Mouse (Mus musculus) cerebellum, adult 11-12 months (tissue): ENCODE results near the gene Mgat4d.
"Not testable (repeated sequence)": the region's sequence is repeated elsewhere in the genome, so short reads cannot be mapped to it uniquely, and the experiment has no call there.

Experiments
- DNase-seq: peaks from one replicate; pipeline ENCODE4 v3.0.0; 2022

Mgat4d gene

DNA sequence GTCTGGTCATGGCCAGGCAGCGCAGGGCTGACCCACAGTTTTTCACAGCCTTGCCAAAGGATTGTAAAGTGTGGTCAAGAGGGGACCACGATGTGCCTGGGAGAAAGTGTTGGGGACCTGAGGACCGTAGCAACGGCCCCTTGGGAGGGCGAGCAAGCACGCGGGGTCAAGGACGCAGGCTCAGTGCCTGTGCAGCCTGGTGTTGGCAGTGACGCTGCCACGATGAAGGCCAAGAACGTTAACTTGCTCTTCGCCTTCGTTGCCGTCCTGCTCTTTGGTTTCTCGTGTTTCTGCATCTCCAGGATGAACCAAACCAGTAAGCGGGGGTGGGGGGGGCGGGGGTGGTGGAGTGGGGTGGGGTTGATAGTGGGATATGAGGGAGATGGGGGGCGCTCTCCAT is at the start of gene Mgat4d:
Gene Mgat4d, plus strand, starts transcription at position 209 of the 400 bp plus-strand sequence.
- no peak for DNase-seq

DNA sequence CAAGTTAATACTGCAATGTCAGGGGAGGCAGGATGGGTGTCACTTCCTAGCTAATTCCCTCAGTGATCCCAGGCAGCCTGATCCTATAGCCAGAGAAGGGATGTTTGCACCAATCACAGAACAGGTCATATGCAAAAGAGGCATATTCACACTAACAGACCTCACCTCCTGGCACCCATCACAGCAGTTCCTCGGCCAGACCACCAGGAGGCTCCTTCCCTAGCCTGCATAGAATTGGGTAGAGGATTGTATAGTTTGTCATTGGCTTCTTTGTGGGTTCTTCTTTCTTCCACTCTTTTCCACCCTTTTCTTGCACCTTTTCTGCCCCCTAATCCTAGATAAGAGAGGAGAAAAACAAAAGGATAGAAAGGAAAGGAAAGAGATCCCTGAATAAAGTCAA is 48.1 kb upstream of the Mgat4d start:
- no peak for DNase-seq

DNA sequence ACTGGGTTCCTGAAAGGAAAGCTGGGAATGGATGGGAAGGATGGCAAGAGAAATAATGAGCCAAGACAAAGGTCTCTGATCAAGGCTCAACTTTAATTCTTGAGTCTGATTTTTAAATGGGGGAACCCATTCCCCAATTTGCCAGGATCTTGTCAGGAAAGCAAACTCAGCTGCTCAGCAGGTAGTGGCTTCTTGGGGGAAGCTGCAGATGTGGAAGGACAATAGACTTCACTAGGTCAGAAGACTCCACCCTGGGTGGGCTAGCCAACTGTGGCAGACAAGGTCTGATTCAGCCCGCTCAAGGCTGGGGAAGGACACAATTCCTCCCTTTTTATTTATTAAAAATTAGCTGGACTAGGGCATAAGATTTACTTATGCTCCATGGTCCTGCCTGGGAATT is 43.3 kb upstream of the Mgat4d start:
- DNase-seq = no peak

DNA sequence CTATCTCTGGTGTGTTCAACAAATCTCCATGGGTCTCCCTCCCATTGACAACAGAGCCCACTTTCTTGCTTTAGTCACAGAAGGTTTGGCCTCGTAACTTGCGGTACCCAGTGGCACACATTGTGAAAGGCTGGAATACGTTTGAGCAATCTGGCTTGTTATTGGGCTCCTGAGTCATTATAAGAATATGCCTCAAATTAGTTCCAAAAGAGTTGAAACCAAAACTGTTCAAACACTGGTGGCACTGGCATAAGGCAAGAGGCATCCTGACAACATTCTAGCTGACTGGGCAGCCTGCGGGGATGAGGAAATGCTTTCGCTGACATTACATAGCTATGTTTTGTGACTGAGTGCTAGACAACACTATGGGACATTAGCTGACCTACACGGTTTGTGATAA is 38.4 kb upstream of the Mgat4d start:
- no peak for DNase-seq

DNA sequence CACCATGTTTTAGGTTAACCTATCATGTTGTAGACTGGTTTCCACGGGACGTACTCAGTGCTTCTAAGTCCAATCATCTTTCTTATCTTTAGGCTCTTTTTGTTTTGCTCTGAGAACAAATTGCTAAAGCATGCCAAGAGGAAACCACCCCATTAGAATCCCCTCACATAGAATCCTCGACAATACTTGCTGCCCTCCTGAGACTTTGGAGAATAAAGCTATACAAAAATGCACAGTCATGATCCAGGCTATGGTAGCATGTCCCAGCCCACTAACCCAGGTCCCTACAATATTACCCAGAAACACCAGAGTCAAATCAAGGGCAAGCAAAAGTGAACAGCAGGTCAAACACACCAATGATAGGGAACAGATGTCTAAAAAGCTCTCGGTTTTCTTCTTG is 33.2 kb upstream of the Mgat4d start:
- DNase-seq = not testable (repeated sequence)

DNA sequence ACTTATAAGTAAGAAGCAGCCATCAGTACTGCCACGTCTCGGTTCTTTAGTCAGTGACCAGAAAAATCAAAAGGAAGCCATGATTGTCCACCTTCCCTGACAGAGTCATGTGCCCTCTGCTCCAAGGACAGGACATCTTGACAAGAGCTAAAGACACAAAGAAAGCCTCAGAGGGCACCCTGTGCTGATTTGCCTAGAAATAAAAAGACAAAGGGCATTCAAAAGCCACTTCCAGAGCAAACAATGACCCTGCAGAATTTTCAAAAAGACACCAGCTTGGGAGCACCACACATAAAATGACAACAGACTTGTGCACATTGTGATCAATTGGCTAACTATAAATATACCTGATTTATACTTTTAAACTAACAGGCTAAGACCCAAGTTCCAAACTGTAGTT is 32.6 kb upstream of the Mgat4d start:
- no peak for DNase-seq

DNA sequence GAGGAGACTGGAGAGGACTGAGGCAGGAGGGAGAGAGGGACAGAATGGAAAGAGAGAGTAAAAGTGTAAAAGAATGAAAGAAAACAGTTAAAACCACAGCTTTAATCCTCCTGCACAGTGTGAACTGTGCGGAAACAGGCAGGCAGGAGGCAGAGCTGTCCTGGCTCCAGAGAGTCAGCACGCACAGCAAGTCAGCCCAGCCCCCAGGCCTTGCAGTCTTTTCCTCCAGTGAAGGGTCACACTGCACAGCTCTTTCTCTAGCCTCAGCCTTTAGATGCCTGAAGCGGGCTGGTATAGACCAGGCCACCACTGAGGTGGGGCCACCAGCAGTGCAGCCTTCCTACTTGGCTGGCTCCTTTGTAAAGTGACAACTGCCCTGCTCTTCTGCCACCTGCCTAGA is 27.7 kb upstream of the Mgat4d start:
- no peak for DNase-seq

DNA sequence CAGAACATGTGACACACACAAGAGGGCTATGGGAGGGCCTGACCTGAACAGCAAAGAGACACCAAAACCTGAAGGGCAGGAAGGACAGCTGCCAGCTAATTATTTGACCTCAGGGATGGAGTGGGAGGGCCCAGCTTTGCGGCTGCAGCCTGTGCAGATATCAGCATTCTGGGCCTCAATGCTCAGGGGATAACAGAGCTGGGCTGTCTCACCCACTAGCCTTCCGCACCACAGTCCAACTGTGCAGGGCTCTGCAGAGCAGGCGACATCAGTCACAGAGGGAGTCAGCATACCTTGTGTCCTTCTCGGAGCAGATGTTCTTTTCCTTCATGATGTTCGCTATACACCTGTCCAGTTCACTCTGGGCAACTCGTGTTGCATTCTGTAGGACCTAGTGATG is 25.9 kb upstream of the Mgat4d start:
- DNase-seq = no peak

DNA sequence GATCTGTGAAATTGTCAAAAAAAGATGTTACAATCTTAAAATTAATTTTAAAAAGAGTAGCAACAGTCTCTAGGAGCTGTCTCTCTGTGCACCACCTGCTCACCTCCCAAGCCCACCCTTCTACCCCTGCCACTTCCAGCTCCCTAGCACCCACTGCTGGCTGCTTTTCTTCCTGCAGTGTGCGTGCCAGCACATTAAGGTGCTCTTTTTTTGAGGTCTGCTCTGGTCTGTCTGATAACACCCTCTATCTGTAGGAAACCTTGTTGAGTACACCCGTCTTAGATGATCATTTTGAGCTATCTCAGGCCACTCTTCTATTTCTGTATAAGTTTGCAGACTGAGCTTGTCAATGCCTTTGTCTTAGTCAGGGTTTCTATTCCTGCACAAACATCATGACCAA is 25.2 kb upstream of the Mgat4d start:
- DNase-seq = no peak

DNA sequence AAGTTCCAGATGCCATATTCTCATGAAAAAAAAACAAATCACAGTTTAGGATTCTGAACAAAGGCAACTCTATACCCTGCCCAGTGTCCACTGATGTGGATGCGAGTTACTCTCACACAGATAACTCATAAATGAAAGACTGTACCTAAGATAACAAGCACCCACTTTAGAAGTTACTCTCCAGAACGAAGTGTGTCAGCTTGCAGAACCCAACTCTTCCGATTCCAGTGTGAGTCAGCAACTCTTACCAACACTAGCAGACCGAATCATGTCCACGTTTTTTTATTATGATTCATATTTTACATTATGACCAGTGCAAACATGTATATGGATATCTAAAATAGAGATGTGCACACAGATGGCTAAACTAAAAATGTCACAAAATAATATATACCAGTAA is 20.4 kb upstream of the Mgat4d start:
- no peak for DNase-seq

DNA sequence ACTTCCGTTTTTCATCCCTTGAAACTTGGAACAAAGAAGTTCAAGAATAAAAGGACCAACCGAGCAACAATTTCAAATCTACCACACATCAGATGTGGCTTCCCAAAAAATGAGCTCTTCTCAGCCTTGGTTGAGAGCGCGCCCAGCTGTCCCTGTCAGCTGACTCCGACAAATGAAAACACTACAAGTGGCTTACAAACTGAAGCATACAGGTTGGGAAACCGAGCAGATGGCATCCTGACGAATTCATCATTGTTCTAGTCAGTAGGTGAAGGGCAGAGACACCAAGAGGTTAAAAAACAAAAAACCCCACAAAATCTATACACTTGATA is 16.7 kb upstream of the Mgat4d start:
- peak; percentile 31 for DNase-seq

DNA sequence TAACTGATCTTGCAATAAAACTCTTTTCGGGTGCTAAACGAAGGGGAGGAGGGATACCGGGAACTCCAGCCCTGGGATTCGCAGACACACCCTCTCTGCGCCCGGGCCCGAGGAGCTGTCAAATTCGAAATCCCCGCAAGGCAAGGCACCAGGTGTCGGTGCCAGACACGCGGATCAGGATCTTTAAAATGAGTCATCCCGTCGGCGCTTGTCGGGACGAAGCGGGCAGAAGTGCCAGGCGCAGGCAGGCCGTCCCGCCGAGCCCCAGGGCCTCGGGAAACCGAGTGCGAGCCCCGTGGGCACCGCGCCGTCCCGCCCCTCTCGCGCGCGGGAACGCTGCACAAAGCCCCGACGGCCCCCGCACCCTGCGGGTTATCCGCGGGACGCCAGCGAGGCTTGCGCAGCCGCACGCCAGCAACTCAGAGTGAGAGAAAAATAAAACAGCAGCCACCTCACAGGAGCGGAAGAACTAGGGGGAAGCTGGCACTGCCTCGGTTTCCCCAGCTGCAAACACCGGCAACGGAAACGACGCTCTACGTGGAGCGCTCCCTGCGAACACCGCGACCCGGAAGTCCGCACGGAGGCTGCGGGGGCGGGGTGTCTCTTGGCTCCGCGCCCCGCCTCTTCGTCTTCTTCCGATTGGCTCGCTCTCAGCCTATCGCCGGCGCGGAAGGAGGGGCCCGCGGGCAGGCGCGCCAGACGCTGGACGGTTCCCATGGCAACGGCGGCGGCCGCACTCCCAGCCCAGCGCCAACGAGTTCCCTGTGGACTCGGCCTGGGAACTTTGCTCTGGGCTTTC is 16.2 kb upstream of the Mgat4d start, which contains the start of gene Elmod2:
Gene Elmod2, minus strand, starts transcription at position 588 of the 799 bp plus-strand sequence.
- peak; percentile 97 for DNase-seq

DNA sequence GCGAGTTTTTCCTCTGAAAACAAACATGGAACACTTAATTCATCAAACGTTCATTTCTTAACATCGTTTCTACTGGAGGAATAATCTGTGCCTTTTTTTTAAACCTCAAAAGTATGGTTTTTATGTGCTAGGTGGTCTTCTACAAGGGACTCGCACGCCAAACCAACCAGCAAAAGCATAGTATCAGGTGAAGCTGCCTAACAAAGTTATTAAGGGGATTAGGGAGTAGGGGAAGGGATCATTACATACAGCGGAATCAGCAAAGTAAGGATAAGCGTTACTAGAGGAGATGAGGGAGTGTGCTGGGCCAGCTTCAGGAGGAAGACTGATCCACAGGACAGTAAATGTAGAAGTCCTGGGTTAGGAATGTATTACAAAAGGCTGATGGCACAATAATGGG is 15.4 kb upstream of the Mgat4d start:
- DNase-seq = no peak

DNA sequence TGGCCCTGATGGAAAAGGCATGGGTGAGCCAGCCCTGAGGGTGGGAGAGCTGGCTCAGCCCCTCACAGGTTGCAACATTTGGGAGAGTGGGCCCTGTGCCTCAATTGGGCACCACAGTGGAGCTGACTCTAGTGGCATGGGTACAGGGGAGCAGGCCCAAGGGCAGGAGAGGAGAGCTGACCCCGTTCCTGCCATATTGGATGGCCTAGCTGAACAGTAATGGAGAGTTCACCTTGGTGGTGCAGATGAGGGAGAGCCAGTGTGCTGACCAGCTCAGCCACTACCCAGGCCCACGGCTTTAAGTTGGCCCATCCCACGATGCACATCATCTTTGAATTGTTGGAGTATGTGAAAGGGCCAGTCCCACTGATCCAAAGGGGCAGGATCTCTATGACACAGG is 6.2 kb upstream of the Mgat4d start:
- no peak for DNase-seq

DNA sequence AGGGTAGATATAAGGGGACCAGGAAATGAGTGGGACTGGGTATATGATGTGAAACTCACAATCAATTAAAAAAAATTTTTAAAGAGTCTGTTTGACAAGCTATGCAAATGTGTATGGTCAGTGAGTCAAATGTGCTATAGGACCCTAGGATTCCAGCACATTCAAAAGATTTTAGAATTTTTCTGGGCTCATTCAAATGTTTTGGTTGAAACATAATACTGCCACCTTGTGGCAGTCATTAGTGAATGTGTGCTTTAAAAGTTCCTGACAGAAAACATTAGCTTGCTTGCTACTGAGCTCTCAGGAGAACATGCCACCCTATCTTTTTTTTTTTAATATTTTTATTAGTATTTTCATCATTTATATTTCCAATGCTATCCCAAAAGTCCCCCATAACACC is 5.6 kb upstream of the Mgat4d start:
- DNase-seq = no peak

DNA sequence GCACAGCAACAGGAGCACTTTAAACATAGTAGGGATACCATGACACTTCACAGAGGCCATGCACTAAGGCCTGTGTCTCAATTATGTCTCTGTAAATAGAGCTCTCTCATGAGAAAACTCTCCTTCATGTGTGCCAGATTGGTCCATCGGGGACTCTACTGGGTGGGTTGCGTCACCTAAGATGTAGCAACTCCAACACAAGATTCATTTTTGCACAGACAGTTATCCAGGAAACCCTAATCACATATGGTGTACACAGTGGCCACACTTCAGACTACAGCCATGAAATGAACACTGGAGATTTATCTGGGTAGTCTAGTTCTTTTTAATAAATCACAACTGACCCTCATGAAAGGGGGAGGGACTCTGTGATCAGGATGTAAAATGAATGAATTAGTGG is 3.0 kb downstream of the Mgat4d start:
- no peak for DNase-seq

DNA sequence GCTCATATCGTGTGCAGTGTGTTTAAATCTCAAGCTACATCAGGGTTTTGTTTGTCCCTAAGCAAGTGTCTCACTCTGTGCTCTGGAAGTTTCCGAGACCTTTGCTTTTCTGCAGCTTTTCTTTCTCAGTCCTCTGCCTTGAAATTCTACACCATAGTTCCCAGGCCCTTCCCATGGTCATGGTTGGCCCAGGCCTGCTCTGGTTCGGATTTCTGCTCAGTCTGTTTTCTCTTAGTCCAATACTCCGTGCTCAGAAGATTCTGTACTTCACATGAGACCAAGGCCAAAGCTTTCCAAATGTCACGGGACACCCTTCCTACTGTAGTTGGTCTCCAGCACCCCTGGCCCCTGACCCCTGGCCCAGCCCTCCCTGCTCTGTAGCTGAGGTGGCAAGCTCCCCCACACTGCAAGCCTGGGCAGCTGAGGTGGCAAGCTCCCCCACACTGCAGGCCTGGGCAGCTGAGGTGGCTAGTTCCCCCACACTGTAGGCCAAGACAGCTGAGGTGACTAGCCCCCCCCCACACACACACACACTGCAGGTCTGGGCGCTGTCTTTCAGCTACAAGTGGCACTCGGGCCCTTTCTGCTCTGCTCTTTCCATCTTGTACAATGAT is 15.0 kb downstream of the Mgat4d start:
- DNase-seq = no peak

DNA sequence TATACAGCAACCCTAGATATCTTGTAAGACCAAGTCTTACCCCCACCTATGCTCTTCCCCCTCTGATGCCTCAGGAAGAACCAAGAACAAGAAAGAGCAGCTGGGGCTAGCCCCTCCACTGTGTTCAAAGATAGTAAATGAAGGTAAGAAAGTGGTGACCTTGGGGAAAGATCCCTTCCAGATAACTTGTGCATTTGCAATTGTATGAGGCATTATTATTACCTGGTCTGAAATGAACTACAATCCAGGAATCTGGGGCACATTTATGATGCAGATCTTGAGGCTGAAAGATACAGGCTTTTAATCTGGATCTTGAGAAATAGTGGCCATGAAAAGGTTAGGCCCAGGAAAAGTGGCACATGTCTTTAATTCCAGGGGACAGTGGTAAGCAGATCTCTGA is 29.0 kb downstream of the Mgat4d start:
- DNase-seq = no peak

DNA sequence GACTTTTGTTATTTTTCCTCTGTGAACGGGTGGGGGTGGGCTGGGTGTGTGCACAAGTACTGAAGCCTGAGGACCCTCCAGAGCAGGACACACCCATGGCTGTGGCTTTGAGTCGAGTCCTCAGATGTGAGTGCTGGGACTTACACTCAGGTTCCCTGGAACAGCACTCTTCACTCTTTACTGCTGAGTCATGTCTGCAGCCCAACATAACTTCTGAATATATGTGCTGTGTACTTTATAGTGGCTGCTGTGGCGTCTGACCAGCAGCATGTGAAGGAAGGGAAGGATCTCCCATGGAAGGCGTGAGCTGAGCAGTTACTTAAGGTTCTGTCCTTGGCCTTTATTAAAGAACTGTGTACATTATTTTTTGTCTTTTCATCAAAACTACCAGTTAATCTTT is 31.9 kb downstream of the Mgat4d start:
- no peak for DNase-seq

DNA sequence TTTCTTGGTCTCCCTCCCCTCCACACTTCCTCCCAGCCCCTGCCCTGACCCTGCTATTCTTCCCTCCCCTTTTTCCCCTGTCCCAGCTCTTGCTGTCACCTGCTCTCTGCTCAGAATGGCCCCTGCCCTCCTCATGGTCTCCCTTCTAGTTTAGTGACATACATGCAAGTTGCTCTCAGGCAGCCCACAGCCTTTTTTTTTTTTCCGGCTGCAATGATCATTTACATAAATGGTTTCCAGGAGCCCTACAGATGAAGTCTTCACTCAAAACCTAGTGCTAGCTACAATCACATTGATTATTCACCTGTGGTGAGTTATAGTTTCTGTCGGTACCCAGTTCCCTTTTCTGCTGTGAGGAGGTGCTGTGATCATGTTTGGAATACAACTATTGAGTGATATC is 32.7 kb downstream of the Mgat4d start:
- no peak for DNase-seq

DNA sequence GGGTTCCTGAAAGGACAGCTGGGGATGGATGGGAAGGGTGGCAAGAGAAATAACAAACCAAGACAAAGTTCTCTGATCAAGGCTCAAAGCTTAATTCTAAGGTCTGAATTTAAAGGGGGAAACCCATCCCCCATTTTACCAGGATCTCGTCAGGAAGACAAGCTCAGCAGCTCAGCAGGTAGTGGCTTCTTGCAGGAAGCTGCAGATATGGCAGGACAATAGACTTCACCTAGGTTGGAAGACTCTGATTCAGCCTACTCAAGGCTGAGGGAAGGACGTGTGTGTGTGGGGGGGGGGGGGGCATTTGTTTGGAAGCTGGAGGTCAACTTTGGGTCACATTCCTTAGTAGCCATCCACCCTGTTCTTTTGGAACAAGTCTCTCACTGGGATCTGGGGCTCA is 34.6 kb downstream of the Mgat4d start:
- DNase-seq = no peak

DNA sequence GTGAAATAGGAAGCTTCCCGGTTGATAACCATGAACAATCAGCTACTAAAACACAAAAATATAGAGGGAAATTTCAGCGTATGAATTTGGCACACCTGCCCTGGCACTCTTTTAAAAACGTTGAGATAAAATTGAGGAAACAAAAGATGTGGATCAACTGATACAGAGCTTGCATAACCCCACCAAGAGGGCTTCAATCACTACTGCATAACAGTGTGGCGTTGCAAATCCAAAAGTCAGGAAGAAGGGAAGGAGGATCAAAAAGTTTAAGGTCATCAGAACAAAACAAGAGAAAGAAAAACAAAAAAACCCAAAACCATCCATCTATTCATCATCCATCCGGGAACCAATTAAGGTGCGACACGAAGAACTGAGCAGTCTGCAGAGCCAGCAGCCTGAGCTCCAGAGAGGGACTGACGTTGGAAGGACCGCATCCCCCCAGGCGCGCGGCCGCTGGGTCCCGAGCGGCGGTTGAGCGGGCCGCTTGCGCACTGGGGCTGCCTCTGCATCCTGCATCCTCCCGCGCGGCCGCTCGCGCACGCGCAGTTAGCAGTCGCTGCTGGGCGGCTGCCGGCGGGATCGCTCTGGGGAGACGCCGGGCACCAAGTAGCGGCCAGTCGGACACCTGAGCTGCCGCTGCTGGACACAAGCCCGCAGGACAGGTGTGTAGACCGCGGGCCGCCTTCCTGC is 41.2 kb downstream of the Mgat4d start, which contains the start of gene Clgn:
Gene Clgn, plus strand, starts transcription at position 552 of the 690 bp plus-strand sequence.
- peak; percentile 87 for DNase-seq

DNA sequence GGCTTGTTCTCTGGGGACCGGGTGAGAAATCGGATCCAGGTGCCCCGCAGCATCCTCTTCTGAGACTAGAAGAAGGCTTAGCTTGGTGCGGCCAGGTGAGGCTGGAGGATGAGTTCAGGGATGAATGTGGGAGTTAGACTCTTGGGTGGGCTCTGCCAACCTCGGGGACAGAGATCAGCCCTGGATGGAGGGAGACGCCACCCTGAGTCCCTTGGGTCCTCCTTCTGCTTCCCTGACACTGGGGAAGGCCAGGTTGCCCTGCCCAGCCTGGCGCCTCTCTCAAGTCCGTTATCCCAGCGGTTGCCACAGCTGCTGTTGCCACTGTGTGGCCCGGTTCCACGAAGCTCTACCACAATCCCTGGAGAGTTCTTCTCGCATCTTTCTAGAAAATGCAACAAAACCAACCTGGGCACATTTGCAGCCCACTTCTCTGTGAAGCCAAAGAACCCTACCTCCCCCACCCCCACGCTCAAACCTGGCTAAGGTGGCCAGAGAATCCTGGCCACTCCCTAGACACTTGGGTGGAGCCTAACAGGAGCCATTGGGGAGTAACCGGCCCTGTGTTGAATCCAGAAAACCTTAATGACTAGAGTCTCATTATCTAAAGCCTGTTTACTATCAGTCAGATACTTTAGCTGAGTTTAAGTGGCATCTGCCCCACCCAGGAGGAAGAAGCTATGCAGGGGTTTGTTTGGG is 41.9 kb downstream of the Mgat4d start:
- DNase-seq = no peak

DNA sequence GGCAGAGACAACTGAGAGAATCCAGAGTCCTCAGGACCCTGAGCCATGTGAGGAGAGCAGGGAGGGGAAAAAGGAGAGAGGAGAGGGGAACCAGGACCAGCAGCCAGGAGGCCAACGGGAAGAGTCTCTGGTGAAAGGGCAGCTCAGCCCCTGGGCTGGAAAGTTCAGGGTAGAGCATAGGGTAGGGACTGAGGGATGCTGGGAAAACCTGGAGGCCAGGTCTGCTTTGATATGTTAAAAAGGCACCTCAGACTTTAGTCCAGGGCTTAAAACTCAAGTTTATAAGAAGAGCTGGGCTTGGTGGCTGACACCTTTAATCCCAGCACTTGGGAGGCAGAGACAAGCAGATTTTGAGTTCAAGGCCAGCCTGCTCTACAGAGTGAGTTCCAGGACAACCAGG is 44.2 kb downstream of the Mgat4d start:
- no peak for DNase-seq
